Mouse (Mus musculus) right cerebral cortex, adult 2 months (tissue): ENCODE data around the gene Zfp260.

Source experiments
- DNase-seq, 2 experiments: peaks; one replicate each; pipeline ENCODE4 v3.0.0; 2021 to 2022; ENCODE audit warnings: low spot score in 2 of 2

The Zfp260 gene

GRCm38 (mm10) chr7:30122188-30122530 lies 27.6 kb downstream of the Zfp260 start:
- DNase-seq, result no peak

GRCm38 (mm10) chr7:30129900-30130299 lies 35.3 kb downstream of the Zfp260 start:
- no peak for DNase-seq

GRCm38 (mm10) chr7:30132396-30132795 lies 37.8 kb downstream of the Zfp260 start:
- no peak for DNase-seq

GRCm38 (mm10) chr7:30136826-30137225 lies 42.2 kb downstream of the Zfp260 start:
- no peak for DNase-seq

- DNase-seq, result no peak
These were observed 48.6 kb downstream of the Zfp260 start for GRCm38 (mm10) chr7:30143170-30143554.

GRCm38 (mm10) chr7:30143555-30144209 lies 49.1 kb downstream of the Zfp260 start:
- peak; percentile 63 to 67 for DNase-seq

- DNase-seq, result no peak
These were observed 52.4 kb downstream of the Zfp260 start for GRCm38 (mm10) chr7:30147011-30147410.

- DNase-seq, result no peak
These were observed 59.5 kb downstream of the Zfp260 start for GRCm38 (mm10) chr7:30154040-30154439.

- DNase-seq, result no peak
These were observed 60.9 kb downstream of the Zfp260 start for GRCm38 (mm10) chr7:30155507-30155906.
